Mouse (Mus musculus) small intestine, adult 2 months (tissue): ENCODE measurements around the gene Gm20403.
"Not testable (repeated sequence)": the region's sequence is repeated elsewhere in the genome, so short reads cannot be mapped to it uniquely, and the experiment has no call there.

Experiments
- CTCF ChIP-seq: fragments of 200-500 bp; IDR thresholded peaks from 2 replicates; pipeline ENCODE4 v1.5.1; 2012; ENCODE audit warnings: low read depth, mild to moderate bottlenecking, control low read depth, inconsistent platforms, low read length, moderate library complexity, mixed read lengths; ENCODE audit not compliant: insufficient replicate concordance, insufficient read length; ENCODE audit errors: extremely low read depth
- POLR2A ChIP-seq: fragments of 200-500 bp; IDR thresholded peaks from 2 replicates; pipeline ENCODE4 v1.6.1; 2012; ENCODE audit warnings: low read depth, mild to moderate bottlenecking, control low read depth, inconsistent platforms, low read length, moderate library complexity

DNA sequence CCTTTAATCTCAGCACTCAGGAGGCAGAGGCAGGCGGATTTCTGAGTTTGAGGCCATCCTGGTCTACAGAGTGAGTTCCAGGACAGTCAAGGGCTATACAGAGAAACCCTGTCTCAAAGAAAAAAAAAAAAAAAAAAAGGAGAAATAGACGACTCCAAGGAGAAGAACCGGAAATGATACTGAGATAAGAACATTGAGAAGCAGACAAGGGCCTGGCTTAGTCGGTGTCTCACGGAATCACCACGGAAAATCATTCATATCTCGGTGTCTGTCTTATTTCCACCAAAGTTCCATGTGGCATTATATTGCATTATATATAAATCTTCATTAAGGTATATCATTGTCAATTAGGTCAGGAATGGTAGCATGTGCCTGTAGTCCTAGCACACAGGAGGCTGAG is 16.2 kb upstream of the Gm20403 start:
- not testable (repeated sequence) for TF ChIP-seq POLR2A, CTCF
